Mouse (Mus musculus) c-Kit-negative CD71-positive TER-119-positive erythroid progenitor cells, embryonic 14.5 days (primary cell): ENCODE results near the gene Lancl1.

Experiments
- DNase-seq: peaks from one replicate; pipeline ENCODE4 v3.0.0-alpha.2; 2013; ENCODE audit warnings: low read depth, low spot score

Lancl1 gene

DNA sequence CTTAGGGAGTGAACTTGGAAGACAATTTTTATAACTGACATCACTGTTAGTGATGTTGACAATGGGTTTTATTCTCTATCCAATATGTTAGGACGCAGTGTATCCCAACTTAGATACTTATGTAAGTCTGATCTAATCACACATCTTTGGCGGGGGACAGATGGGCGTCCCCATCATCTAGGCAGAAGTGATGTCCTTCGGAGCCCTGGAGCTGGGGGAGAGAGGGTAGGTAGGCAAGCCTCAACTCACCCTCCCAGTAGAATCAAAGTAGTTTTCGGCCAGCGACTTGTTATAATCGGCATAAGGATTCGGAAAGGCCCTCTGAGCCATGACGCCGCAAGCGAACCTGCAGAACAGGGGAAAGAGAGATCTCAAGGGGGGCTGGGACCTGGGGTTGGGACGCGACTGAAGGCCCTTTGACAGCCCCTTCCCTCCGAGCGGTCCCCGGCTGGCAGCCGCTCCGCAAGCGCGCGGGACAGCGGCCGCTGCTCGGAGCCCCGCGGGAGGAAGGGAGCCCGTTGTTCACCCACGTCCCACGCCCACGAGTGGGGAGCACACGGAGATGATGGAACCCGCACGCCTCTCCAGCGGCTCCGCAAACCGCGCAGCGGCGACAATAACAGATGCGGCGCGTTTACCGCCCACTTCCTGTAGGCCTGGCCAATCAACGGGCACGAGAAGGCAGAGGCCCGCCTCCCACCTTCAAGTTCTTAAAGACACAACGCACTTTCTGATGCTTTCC lies at the start of gene Lancl1:
TSS of gene Lancl1 (minus strand) at position 627 of the 742 bp plus-strand sequence.
- DNase-seq = peak; percentile 77

DNA sequence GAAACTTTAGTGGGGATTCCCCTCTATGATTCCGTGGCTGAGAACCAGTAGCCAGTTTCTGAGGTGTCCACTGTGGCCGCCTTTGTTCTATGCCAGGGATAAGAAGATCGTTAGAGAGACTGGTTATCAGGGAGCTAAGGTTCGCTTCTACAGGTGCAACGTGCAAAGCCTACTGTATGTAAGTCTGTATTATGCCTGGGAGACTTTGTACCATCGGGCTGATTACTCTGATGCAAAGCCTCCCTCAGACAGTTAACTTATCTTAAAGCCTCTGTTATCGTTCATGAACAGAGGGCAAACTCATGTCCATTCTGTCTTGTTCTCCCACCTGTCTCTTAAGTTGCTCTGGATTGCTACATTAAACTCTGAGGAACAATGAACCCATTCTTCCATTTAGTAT lies 40.5 kb upstream of the Lancl1 start:
- DNase-seq = no peak

DNA sequence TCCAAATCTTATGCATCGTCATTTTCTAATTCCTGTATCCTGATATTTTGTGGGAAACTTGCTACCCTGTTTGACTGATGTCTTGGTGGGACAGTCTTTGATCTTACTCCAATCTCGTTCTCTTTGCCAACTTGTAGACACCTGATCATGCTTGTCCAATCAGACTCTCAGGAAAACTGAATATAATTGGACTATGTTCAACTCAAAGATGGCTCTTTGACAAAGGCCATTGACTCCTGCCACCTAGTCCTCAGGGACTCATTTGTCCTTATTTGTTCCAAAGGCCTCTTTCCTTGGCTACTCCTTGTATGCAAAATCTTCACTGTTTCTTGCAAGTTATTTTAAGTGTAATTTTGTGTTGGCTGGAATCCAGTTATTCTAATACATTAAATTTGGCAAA lies 40.0 kb upstream of the Lancl1 start:
- DNase-seq = no peak

DNA sequence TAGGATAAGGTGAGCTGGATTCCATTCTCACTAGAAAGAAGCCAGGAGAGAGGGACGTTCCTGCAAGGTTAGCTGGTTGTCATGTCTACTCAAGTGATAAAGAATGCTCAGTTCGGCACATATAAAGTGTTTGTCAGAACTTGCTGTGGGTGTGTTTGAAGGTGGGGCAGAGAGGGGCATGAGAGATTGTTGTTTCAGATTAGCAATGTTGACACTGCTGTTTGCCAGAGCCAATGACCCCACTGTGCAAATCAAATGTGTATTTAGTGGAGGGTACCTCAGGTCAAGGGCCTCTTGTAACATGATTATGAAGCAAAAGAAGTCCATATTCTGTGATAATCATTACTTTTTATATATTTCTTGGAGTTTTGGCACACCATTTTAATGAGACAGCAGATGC lies 39.1 kb upstream of the Lancl1 start:
- no peak for DNase-seq

DNA sequence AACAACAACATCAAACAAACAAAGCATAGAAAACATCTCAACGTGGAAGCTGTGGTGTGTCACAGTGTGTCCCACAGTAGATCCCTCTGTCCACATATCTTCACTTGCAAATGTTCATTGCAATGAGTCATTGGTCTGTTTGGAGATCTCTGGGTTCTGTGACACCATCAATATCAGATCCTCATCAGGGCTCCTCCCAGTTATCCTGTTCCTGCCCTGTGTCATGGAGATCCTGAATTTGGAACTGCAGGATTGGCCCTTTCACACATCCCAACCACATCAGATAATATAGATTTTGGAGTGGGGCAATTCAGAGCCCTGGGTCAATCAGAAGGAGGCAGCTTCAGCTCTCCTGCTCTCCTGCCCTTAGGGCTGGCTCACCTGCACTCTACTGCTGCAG lies 28.9 kb upstream of the Lancl1 start:
- no peak for DNase-seq

DNA sequence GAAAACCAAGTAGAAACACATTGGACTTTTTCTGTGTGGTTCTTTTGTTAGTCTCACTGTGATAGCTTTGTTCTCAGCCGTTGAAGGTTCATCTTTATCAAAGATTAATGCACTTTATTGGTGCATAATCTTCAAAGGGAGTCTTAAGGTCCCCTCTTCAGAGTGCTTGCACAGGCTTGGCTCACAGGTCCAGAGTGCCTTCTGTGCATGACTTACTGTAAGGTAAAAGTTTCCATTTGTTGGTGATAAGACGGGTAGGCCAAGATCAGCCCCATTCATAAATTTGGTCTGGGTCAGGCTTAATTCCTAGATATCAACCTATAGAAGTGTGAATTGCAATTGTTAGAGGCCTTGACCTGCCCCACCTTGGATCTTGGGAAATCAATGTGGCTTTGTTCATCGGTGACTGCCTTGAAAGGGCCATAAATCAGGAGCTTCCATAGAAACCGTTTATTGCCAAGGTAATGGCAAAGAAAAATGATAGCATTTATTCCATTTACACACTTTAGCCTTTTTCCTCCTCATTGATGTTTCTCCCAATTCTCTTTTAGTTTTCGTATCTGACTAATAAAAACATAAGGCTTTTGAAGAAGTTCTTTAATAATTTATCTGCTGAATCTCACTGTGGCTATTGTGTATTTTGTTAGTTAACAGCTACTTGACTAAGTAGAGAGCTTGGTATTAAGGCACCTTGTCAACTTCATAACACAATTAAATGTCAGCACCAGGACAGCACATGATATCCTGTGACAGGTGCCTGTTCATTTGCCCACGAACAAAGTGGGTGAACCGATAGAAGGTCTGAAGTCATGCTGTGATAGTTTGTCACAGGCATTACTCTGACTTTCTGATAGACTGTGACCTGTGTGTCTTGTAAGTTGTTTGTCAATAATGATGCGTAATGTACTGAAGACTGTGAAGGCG lies 26.9 kb upstream of the Lancl1 start:
- DNase-seq = no peak

DNA sequence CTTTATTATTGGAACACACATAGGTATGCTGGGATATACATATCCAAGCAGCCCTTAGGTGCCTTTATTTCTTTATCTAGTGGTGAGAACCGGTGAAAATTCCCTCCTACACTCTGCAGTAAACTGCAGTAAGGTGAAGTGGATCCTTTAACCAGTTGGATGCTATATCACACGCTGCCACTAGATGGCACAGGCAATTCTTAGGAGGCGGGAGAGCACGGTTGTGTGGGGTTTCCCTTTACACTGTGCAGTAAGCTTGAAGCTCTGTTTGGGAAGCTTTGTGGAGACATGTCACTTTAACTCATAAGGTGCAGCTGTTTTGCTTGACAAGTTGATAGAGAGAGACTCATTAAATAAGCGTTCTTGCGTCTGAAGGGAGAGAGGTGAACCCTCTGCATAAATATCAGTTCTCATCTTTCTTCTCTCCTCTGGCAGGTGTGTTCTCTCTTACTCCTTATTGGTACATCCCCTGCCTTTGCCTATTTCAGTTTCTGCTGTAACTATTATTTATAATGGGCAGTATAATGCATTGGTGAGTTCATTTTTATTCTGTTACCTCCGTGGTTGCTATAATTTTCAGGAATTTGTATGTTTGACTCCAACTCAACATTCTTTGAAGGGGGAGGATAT lies 22.9 kb upstream of the Lancl1 start:
- DNase-seq = no peak

DNA sequence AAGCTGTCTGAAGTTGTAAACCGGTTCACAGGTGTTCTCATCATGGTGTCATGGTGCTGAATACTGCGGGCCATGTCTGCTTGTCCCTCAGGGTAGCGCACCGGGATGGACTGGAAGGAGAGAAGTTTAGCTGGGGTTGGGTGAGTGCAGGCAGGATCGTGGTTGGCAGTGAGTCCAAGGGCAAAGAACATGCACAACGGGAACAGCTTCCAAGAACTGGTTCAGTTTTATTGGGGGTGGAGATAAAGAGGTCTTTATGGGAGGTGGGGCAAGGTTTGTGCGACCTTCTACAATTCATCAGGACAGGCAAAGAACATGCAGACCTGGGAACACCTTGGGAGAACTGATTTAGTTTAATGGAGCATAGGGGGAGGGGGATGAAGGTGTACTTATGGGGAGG lies 17.1 kb upstream of the Lancl1 start:
- no peak for DNase-seq

DNA sequence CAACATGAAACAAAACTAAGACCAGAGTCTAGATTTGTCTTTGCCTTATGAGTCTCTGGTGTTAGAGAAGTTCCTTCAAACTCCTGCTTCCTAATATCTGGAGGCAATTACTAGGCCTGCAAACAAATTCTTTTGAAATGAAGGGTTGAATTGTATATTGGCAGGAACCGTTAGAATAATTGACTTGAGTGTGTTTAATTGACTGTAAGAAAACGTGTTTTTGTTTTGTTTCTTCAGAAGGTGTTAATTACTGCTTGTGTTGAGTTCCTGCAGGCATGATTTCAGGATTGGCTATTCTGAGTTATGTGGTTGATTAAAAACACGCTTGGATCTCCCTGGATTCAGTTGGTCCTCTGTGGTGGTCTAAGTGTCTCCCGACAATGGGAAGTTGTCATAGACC lies 14.0 kb upstream of the Lancl1 start:
- no peak for DNase-seq

DNA sequence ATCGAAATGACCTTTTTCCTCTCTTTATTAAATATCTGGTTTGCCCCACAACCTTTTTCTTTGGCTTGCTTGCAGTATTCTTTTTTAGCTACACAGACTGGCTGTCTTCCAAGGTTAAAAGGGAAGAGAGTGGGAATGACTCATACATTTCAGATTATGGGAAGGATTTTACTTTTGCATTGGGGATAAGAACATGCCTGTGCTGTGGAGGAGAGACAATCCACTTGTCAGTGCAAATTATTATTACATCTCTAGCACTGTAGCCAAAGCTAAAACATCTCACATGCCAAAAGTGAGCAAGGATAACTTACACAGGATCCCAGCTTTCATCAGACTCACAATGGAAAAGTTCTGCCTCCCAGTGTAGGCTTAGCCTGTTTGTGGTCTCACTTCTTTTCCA lies 10.9 kb upstream of the Lancl1 start:
- DNase-seq = no peak

DNA sequence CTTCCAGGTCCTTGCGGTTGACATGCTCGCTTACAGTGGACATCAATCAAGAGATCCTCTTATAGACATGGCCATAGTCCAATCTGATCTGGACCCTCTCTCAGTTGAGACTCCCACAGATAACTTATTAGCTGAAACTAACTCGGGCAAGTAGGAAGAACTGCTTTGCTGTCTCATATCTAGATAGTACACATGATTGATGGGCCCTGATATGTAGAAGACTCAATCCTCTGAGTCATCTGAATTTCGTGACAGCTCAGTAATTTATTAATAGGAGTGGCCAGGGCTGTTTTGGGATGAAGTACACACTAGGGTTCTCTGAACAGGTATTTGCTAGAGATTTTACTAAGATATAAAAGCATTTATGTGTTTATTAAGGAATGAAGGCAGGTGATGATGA lies 10.0 kb upstream of the Lancl1 start:
- no peak for DNase-seq

DNA sequence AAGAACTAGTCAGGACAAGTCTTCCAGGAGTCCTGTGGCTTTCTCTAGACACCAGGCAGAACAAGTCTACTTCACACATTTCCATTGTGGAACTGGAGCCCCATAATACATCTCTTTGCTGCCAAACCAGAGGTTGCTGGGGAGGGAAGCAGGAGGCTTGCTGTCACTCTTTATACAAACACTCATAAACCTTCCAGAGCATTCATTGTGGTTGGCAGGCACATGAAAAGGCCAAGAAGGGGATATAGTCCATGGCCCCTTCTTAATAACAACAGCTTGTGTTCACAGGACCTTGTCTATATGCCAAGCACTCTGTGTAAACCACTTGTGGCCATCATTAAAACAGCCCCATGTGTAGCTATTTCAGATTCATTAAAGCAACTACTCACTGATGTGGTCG lies 6.4 kb upstream of the Lancl1 start:
- DNase-seq = no peak

DNA sequence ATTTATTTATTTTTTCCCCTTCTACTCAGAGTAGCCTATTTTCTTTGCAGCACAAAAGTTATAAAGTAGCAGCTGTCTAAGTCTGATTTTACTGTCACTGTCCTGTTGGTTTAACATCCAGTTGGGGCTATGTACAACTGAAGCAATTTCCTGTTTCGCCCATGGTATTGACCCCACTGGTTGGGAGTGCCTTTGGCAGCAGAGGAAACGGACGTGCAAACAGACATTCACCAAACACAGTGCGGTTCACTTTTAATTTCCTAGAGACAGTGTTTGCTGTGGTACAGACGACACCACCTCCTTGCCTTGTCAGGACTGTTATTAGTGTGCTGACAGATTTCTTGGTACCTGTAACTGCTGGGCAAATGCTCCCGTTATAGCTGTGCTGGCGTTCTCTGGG lies 3.9 kb upstream of the Lancl1 start:
- DNase-seq = no peak

DNA sequence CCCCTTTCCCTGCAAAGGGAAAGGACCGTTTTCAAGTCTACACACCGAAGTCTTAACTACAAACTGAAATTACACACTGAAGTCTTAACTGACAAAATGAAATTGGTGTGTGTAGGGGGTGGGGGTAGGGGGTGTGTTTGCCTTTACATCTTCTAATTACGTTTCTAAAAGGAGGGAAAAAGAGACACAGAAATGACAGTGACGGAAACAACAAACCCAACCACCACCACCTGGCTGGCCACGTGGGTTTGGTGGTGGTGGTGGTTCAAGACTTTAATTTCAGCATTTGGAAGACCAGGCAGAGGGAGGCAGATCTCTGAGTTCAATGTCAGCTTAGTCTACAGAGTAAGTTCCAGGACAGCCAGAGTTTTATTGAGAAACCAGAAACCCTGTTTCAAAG lies 411 bp upstream of the Lancl1 start:
- DNase-seq = no peak

DNA sequence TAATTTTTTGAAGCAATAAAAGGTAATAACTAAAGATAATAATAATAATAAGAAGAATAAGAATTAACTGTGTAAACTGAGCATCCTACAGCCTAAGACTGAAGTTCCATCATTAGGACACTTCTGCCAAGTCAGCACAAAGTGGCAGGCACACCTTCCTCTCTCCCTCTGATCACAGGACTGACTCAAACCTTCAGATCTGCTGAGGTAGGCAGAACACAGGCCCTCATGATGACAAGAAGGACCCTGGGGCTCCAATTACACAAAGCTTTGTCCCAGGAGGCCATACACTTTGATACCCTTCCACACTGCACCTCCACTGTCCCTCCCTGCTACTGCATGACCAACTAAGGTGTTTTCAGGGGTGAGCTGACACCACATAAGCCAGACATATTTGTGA lies 1.5 kb downstream of the Lancl1 start:
- no peak for DNase-seq

DNA sequence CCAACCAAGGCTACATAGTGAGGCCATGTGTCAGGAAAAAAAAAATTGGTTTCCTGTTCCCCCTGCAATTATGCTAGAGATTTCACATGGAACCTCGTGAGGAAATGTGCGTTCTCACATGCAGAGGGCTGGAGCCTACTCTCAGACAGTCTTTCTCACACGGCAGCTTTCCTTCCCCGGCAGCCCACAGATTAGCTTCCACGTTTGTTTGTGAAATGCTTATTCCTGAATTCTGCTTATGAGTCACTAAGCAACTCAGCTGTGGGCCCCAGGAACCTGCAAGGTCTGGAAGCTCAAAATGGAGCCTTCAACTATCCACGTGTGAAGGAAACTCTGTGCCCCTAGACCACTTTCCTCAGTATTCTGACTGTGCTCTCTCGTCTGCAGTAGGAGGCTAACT lies 5.4 kb downstream of the Lancl1 start:
- no peak for DNase-seq

DNA sequence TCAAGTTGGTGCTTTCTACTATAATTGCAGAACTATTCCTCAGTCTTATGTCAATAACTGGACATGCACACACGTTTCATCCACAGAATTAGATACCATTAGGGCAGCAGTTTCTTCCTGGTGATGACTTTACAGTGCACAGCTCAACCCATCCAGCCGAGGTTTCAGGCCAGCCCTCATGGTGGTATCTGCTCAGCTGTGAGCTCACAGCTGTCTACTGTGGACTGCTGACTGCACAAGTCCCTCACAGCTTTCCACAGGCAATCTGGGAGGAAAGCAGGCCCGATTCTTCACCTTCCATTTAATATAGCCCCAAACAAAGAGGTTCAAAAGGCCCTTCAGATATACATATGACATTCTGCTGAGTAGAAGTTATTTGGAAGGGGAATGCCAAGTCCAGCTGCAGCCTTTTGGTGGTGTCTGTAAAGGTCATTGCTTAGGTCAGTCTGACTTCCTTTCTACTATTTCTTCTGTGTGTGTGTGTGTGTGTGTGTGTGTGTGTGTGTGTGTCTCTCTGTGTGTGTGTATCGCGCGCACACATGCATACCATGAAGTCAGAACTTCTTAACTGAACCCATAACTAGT lies 11.7 kb downstream of the Lancl1 start:
- DNase-seq = no peak

DNA sequence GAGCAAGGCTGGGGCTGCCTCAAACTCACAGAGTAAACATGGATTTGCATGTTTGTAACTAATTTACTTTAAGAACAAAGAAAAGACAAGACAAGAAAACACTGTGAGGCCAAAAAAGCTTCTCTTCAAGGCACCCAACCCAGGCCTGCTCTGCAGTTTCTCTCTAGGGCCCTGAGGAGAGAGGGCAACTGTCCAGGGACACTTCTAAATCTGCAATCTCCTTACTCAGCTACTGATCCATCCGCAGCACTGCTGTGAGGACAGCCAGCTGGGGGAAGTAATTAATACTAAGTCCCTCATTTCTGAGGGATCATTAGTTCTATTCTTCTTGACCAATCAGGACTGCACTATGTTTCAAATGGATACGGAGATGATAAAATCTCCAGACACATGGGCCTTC lies 12.5 kb downstream of the Lancl1 start:
- DNase-seq = no peak

DNA sequence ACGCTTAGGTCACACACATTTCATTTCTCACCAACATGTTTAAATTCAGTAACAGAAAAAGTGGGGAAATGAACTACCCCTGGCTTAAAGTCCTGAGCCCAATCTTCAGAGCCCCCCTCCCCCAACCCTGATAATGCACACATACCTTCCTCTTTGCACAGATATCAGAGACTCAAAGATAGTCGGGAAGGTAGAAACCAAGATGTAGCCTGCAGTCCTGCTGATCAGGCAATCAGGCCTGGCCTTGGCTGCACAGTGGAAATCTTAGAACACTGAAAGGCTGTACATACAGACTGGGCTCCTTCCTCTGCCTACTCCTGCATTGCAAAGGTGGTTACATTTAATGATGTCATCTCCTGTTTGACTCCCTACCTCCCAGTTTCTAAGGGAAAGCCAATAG lies 15.9 kb downstream of the Lancl1 start:
- no peak for DNase-seq

DNA sequence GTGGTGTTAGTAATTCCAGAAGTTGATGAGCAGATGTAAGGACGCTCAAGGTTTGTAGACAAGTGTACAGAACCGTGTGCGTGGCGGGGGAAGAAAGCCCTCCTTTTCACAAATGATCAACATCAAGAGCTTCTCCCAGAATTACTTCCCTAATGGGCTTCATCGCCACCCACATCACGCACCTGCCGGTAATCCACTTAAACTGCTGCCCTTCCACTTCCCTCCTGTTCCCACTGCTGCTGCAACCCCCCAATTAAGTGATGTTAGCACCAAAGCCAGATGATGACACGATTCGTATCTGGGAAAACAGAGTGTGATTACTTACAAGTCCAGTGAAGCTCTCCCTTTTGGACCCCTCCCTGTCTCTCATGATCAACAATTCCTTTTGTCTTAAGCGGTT lies 16.6 kb downstream of the Lancl1 start:
- DNase-seq = no peak

DNA sequence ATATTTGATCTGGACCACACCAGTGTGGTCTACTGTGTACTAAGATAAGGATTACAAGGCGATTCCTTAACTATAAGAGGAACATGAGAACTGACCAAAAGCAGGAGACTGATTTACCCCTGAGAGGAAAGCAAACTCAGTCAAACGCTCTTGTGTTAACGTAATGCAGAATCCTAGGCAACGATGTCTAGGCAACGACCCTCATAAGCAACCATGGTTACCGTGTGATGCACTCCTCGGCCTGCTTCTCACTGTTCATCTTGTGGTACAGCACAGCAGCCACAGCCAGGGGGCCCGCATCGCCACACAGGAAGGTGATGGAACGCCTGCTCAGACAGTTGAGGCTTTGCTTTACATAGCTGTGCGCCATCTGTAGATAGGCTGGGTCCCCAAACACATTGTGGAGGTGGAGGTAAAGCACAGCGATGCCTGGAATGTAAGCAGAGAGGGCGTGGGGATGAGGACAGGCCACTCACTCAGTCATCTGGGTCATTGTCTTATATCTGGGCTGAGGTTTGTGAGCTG lies 18.0 kb downstream of the Lancl1 start:
- no peak for DNase-seq
